Mouse (Mus musculus) liver, postnatal 0 days (tissue): ENCODE data around the gene Rprml. TPM values are rescaled to one million over a fixed set of nuclear protein-coding genes. Genes with fewer than 3 reads are reported as not detected.
"Not testable (repeated sequence)": the region's sequence is repeated elsewhere in the genome, so short reads cannot be mapped to it uniquely, and the experiment has no call there.

Experiments
- ATAC-seq: fragments of 200-750 bp; cut with Nextera tagmentation; 2 replicates; pipeline ENCODE4 v1.8.0; 2017; ENCODE audit warnings: mild to moderate bottlenecking, moderate library complexity
- DNase-seq: peaks from one replicate; pipeline ENCODE4 v3.0.0-alpha.2; 2016
- H3K27ac ChIP-seq: fragments of 300-500 bp; sonication (generic); 2 replicates; pipeline ENCODE4 v1.5.1; 2014; ENCODE audit warnings: antibody characterized with exemption, moderate library complexity, mild to moderate bottlenecking, low read depth
- H3K27me3 ChIP-seq: fragments of 300-500 bp; sonication (generic); 2 replicates; pipeline ENCODE4 v1.6.1; 2014; ENCODE audit warnings: low read length, control low read depth, mixed read lengths; ENCODE audit not compliant: insufficient read depth
- H3K36me3 ChIP-seq: fragments of 300-500 bp; sonication (generic); replicated peaks from 2 replicates; pipeline ENCODE4 v1.6.1; 2014; ENCODE audit warnings: mild to moderate bottlenecking, control low read depth, low read length, moderate library complexity, mixed read lengths; ENCODE audit not compliant: insufficient read depth
- H3K4me1 ChIP-seq: fragments of 300-500 bp; sonication (generic); 2 replicates; pipeline ENCODE4 v1.6.1; 2014; ENCODE audit warnings: antibody characterized with exemption, mild to moderate bottlenecking, control low read depth; ENCODE audit not compliant: insufficient read depth
- H3K4me2 ChIP-seq: fragments of 300-500 bp; sonication (generic); 2 replicates; pipeline ENCODE4 v1.6.1; 2014; ENCODE audit warnings: low read depth, mild to moderate bottlenecking, low read length, moderate library complexity, mixed read lengths
- H3K4me3 ChIP-seq: fragments of 300-500 bp; sonication (generic); 2 replicates; pipeline ENCODE4 v1.5.1; 2014; ENCODE audit warnings: low read depth, low read length
- H3K9ac ChIP-seq: fragments of 300-500 bp; sonication (generic); replicated peaks from 2 replicates; pipeline ENCODE4 v1.6.1; 2014; ENCODE audit warnings: mild to moderate bottlenecking, moderate library complexity
- H3K9me3 ChIP-seq: fragments of 300-500 bp; sonication (generic); 2 replicates; pipeline ENCODE4 v1.6.1; 2016; ENCODE audit warnings: mild to moderate bottlenecking, control low read depth, low read length, mixed read lengths
- CTCF ChIP-seq: sonication (generic); IDR thresholded peaks from 2 replicates; pipeline ENCODE4 v1.5.1; 2016; ENCODE audit warnings: antibody characterized with exemption, low read depth
- EP300 ChIP-seq: IDR thresholded peaks from 2 replicates; pipeline ENCODE4 v1.6.1; 2016; ENCODE audit warnings: antibody characterized with exemption, low read depth, mild to moderate bottlenecking
- WGBS: fragments of 180-500 bp; shearing (Covaris S2); extraction: QIAGEN DNeasy Blood & Tissue Kit; methylation state at CpG from one replicate; pipeline ENCODE4 v1.1.7; 2014; ENCODE audit not compliant: insufficient replicate concordance; 5-methylcytosine and 5-hydroxymethylcytosine counted together
- polyA plus RNA-seq: library from polyadenylated mRNA; unstranded; fragments of >200 nt; fragmentation: Nextera tagmentation; extraction: Ambion mirVana; gene quantifications from 2 replicates; pipeline ENCODE4 v1.2.1, GENCODE M21; 2015

Gene Rprml
- polyA plus RNA-seq, 1 experiment from 2014 or later, result not detected

DNA sequence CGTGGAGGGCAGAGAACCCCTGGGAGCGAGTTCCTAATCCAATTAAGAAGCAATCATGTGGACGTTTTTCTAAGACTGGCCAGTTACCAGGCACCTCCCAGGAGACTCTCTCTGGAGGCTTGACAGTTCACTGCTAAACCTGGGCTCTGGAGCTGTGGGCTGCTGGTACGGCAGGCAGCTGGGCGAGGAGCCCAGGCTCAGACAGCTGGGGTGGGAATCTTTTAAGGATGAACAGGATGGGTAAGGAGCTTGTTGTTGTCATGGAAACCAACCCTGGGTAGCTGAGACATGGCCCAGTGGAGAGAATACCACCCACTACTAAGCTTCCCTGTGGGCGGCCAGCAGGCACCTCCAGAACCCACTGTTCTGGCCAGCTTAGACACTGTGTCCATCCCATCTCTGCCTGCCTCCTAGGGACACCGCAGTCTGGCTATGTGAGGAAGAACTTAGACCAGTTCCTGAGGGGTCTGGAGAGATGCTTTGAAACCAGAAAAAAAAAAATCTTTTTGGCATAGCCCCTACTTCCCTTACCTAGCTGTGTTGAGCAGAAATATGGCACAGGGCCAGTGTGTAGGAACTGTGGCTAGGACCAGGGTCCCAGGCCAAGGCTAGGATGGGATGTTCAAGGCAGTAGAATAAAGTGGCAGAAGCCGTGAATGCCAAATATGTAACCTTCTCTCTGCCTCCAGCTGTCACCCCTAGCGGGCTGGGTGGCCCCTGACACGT lies 17.0 kb downstream of the Rprml start:
- no peak for ATAC-seq
- Histone ChIP-seq H3K27me3 (no peaks in the 10 kb centered on the region), H3K4me2 (no peak overlapping the region), H3K36me3 (no peaks in the 10 kb centered on the region), H3K4me1 (no peaks in the 10 kb centered on the region), H3K9ac (no peak overlapping the region), H3K4me3 (no peak overlapping the region), H3K27ac (no peak overlapping the region), H3K9me3 (no peaks in the 10 kb centered on the region)
- TF ChIP-seq CTCF, result no peak
- TF ChIP-seq EP300, result no peak
- WGBS, result 42% methylated on average over 10 of the region's 10 CpGs
- DNase-seq, result no peak

DNA sequence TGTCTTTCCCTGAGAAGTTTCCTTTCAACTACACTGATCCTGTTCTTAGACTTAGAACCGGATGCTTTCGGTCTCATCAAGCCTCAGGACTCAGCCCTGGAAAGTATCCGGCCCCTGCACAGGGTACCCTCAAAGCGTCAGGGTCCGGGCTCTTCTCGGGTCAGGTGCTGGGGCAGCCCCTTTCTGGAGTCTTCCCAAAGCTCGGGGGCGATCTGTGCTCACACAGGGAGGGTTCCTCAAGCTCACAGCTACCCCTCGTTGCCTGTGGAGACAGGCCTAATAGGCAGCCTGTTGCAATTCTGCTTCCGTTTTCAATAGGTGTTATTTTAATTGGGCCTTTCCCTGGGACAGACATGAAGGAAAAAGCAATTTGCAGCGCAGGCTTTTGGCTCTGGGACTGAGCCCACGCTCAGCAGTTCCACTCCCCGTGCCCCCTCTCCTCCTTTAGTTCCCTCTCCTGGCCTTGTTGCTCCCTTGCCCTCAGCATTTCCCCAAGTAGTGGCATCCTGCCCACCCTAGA lies 17.6 kb downstream of the Rprml start:
- no peak for TF ChIP-seq EP300
- no peak for TF ChIP-seq CTCF
- WGBS, result 62% methylated on average over 13 of the region's 13 CpGs

DNA sequence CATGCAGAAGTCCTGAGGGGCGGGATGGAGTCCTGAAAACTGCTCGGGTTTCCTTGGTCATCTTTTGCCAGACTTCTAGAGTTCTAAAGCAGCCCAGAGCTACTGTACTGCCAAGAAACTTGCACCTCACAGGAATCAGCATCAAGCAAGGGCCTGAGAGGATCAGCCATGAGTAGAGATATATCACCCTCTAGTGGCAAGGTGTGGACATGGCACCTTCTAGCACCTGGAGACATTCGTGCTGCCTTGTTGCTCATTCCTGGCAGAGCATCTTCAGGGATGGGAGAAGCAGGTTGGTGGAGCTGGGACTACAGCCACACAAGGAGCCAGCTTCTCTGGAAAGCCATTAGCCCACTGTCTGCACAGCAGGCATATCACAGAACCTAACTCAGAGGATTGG lies 26.2 kb downstream of the Rprml start:
- H3K4me3 ChIP-seq, result no peak overlapping the region
- TF ChIP-seq CTCF (peak; percentile 85), EP300 (no peak)
- ATAC-seq, result no peak
- DNase-seq, result peak; percentile 55
- no peaks in the 10 kb centered on the region for H3K9me3 ChIP-seq
- no peak overlapping the region for H3K9ac ChIP-seq
- H3K4me1 ChIP-seq, result no peaks in the 10 kb centered on the region
- no peak overlapping the region for H3K27ac ChIP-seq
- H3K4me2 ChIP-seq, result no peak overlapping the region
- WGBS, result 48% methylated on average over 3 of the region's 3 CpGs
- no peaks in the 10 kb centered on the region for H3K27me3 ChIP-seq
- H3K36me3 ChIP-seq, result peaks cover 25% of the 10 kb centered on the region

More for the DNA sequence above, 17.6 kb downstream of the Rprml start:
- no peak overlapping the region for H3K9ac ChIP-seq
- H3K4me2 ChIP-seq, result no peak overlapping the region
- DNase-seq (no peak), ATAC-seq (no peak)
- H3K9me3 ChIP-seq, result no peaks in the 10 kb centered on the region
- H3K4me1 ChIP-seq, result no peaks in the 10 kb centered on the region
- H3K27ac ChIP-seq, result no peak overlapping the region
- no peaks in the 10 kb centered on the region for H3K27me3 ChIP-seq
- no peaks in the 10 kb centered on the region for H3K36me3 ChIP-seq
- no peak overlapping the region for H3K4me3 ChIP-seq

DNA sequence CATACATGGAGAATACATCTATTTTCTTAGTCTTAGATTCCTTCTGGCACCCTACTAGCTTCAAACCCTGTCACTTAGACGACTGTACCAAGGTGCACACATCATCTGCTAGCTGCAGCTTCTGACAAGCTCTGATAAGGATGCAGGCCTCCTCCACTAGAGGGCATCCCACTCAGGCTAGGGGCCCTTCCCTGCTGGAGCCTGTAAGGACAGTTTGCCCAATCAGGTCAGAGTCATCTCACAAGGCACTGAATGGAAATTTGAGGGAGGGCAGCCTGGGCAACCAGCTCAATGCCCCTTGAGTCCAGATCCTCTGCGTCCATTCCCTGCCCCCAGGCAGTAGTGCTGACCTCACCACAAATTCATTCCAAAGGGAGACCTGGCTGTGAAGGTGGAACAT lies 27.7 kb downstream of the Rprml start:
- H3K4me2 ChIP-seq, H3K9ac ChIP-seq, H3K4me3 ChIP-seq, H3K27me3 ChIP-seq, H3K4me1 ChIP-seq, ATAC-seq, H3K27ac ChIP-seq, H3K9me3 ChIP-seq: not testable (repeated sequence)
- DNase-seq, result peak; percentile 55
- TF ChIP-seq CTCF, result peak; percentile 64
- H3K36me3 ChIP-seq, result peaks cover 39% of the 10 kb centered on the region
- WGBS, result 33% methylated on average over 2 of the region's 2 CpGs

DNA sequence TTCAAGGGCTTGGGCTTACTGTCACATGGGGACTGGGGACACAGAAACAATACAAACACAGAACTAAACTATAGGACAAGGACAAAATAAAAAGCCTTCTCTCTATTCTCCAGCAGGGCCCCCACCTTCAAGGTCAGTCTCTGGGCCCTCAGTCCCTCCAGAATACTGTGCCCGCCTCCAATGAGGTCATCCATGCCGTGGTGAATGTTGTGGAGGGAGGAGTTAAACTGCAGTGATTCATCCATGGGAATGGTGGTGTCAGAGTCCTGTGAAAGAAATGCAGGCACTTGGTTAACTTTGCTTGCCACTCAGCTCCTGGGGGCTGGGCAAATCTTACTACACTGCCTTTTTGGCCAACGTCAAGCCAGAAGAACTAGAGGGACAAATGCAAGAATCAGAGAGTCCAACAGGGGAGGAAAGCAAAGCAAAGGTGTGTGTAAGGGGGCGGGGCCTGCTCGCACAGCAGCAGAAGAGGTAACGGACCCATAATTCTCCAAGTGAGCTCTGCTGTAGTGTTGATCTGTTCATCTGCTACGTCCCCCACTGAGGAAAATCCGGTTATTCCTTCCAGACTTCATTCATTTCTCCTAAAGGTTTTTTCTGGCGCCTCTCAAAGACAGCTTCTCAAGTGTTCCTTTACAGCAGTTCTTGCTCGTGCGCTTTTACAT lies 34.4 kb downstream of the Rprml start:
- H3K36me3 ChIP-seq, result peaks cover 81% of the 10 kb centered on the region
- no peak overlapping the region for H3K4me3 ChIP-seq
- H3K27ac ChIP-seq, result no peak overlapping the region
- no peaks in the 10 kb centered on the region for H3K4me1 ChIP-seq
- TF ChIP-seq EP300 (no peak), CTCF (no peak)
- no peak overlapping the region for H3K9ac ChIP-seq
- no peak overlapping the region for H3K4me2 ChIP-seq
- no peaks in the 10 kb centered on the region for H3K27me3 ChIP-seq
- DNase-seq (no peak), ATAC-seq (no peak)
- WGBS, result 83% methylated on average over 11 of the region's 11 CpGs
- H3K9me3 ChIP-seq, result no peaks in the 10 kb centered on the region

DNA sequence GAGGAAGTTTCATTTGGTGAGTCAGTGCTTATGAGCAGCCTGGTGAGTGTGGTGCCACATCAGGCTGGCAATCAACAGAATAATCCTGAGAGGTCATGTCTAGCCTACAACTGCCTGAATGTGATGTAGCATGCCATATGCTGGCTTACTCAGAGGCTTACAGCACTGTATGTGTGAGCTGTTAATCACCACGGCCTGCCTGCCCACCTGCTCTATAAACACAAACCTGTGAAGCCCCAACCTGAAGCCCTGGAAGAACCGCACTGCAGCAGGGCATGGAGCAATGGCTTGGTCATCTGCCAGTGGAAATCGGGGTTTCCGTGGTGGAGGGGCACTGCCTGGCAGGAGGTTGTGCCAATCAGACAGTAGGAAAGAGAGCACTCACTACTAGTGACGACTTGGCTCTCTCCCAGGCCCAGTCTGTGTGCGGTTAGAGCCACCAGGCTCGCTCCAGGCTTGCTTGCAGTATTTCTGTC lies 35.9 kb downstream of the Rprml start:
- WGBS, result 86% methylated on average over 7 of the region's 7 CpGs
- DNase-seq (no peak), ATAC-seq (no peak)
- Histone ChIP-seq H3K4me1 (peaks cover 7% of the 10 kb centered on the region), H3K27ac (no peak overlapping the region), H3K4me2 (no peak overlapping the region), H3K36me3 (peaks cover 68% of the 10 kb centered on the region), H3K4me3 (no peak overlapping the region), H3K27me3 (no peaks in the 10 kb centered on the region), H3K9me3 (no peaks in the 10 kb centered on the region), H3K9ac (no peak overlapping the region)
- no peak for TF ChIP-seq EP300
